Mouse (Mus musculus): ENCODE results near the gene Gcc1. TPM values are rescaled to one million over a fixed set of nuclear protein-coding genes. Genes with fewer than 3 reads are reported as not detected.

The Gcc1 gene
- total and polyA plus RNA-seq, 3 experiments, result 9.0 to 9.2 TPM; not detected in 1

DNA sequence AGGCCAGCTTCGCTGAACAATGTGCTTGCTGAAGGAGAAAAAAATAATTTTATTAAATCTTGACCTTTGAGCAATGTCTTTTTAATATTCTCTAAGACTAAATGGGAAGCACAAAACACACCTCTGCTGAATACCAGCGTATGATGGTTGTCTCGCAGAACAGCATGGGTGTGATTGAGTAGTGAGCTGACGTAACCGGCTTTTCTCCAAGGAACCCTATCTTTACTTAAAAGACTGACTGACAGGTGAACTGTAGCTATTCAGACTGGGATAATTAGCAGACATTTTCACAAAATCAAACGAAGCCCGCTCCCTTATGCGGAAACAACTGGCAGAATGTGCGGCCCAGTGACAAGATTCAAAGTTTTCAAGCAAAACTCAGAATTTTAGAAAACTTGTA, 60.6 kb downstream of the Gcc1 start:
- Histone ChIP-seq H3K4me3 (ENCODE audit: control insufficient read depth in 1 of 2, insufficient read depth in 1 of 2, low read depth in 2 of 2, low read length in 2 of 2) (no peak overlapping the region), H3K36me3 (ENCODE audit: control insufficient read depth in 1 of 2, insufficient read depth in 2 of 2, low read length in 2 of 2) (no peaks in the 10 kb centered on the region), H3K9ac (ENCODE audit: control insufficient read depth, low read depth, low read length, poor library complexity, severe bottlenecking) (no peak overlapping the region), H3K27ac (ENCODE audit: control insufficient read depth, low read depth, low read length) (no peak overlapping the region), H3K79me2 (ENCODE audit: control insufficient read depth, insufficient read depth, low read length, poor library complexity) (no peaks in the 10 kb centered on the region), H3K9me3 (replicated peaks; ENCODE audit: insufficient read depth, low read length) (no peaks in the 10 kb centered on the region), H3K27me3 (ENCODE audit: control insufficient read depth in 1 of 2, insufficient read depth in 2 of 2, low read length in 2 of 2) (peaks cover 0 to 1% of the 10 kb centered on the region in 2 experiments; a peak in 1 of 4 replicates), H3K4me1 (ENCODE audit: control insufficient read depth in 1 of 2, insufficient read depth in 2 of 2, low read length in 2 of 2) (no peaks in the 10 kb centered on the region)
- no peak for TF ChIP-seq JUND (IDR thresholded peaks at IDR 0.05; ENCODE audit: low read depth, low read length)
- no peak for TF ChIP-seq SIN3A (IDR thresholded peaks at IDR 0.05; ENCODE audit: low read length)
- TF ChIP-seq EP300 (IDR thresholded peaks at IDR 0.05; ENCODE audit: low read depth in 1 of 2, low read length in 2 of 2), result no peak
- no peak for TF ChIP-seq RAD21 (IDR thresholded peaks at IDR 0.05; ENCODE audit: low read depth, low read length)
- no peak for TF ChIP-seq ETS1 (IDR thresholded peaks at IDR 0.05; ENCODE audit: low read depth, low read length)
- no peak for TF ChIP-seq CHD2 (IDR thresholded peaks at IDR 0.05; ENCODE audit: low read length)
- TF ChIP-seq ELF1 (IDR thresholded peaks at IDR 0.05; ENCODE audit: low read depth, low read length), result no peak
- no peak for TF ChIP-seq MYB (IDR thresholded peaks at IDR 0.05; ENCODE audit: low read depth, low read length)
- no peak for TF ChIP-seq POLR2AphosphoS5 (IDR thresholded peaks at IDR 0.05; ENCODE audit: borderline replicate concordance, low read depth, low read length)
- TF ChIP-seq RCOR1 (IDR thresholded peaks at IDR 0.05; ENCODE audit: low read depth, low read length), result no peak
- TF ChIP-seq CHD1 (IDR thresholded peaks at IDR 0.05; ENCODE audit: low read depth, low read length), result no peak
- no peak for TF ChIP-seq KAT2A (conservative IDR thresholded peaks at IDR 0.05; ENCODE audit: low read depth, low read length)
- TF ChIP-seq ZNF384 (IDR thresholded peaks at IDR 0.05; ENCODE audit: low read depth, low read length), result no peak
- TF ChIP-seq ZKSCAN1 (IDR thresholded peaks at IDR 0.05; ENCODE audit: low read depth, low read length), result no peak
- no peak for TF ChIP-seq MYC (IDR thresholded peaks at IDR 0.05; ENCODE audit: low read depth, low read length)
- no peak for DNase-seq (ENCODE audit: low read depth, low spot score)

Other genes starting within 250 kb of the Gcc1 start
- 36.3 and 43.2 TPM in 2 replicates for gene Zfp800, start 30.4 kb downstream of the Gcc1 start, total RNA-seq (2012; rRNA removed)
- gene Zfp800, start 30.4 kb downstream of the Gcc1 start, polyA plus RNA-seq (2012; ENCODE audit: insufficient read depth in 1 of 2, insufficient read length in 2 of 2, low read depth in 1 of 2, low replicate concordance in 2 of 2, missing spikeins in 1 of 2), result 10 to 100 TPM; 41.6 to 71.9 TPM
- gene Arf5, start 4.8 kb downstream of the Gcc1 start, total RNA-seq (2012; rRNA removed), result 89.4 and 92.8 TPM in 2 replicates
- gene Arf5, start 4.8 kb downstream of the Gcc1 start, polyA plus RNA-seq (2012; ENCODE audit: insufficient read depth in 1 of 2, insufficient read length in 2 of 2, low read depth in 1 of 2, low replicate concordance in 2 of 2, missing spikeins in 1 of 2), result 100 to 1,000 TPM in 1 of 2 experiments, not detected in 1; 292 TPM
- not detected in 2 replicates for gene Fscn3, start 601 bp downstream of the Gcc1 start, total RNA-seq (2012; rRNA removed)
- gene Fscn3, start 601 bp downstream of the Gcc1 start, polyA plus RNA-seq (2012; ENCODE audit: insufficient read depth in 1 of 2, insufficient read length in 2 of 2, low read depth in 1 of 2, low replicate concordance in 2 of 2, missing spikeins in 1 of 2), result not detected
- not detected in 2 replicates for gene Pax4, start 21.0 kb upstream of the Gcc1 start, total RNA-seq (2012; rRNA removed)
- not detected for gene Pax4, start 21.0 kb upstream of the Gcc1 start, polyA plus RNA-seq (2012; ENCODE audit: insufficient read depth in 1 of 2, insufficient read length in 2 of 2, low read depth in 1 of 2, low replicate concordance in 2 of 2, missing spikeins in 1 of 2)
- gene Snd1, start 46.7 kb upstream of the Gcc1 start, total RNA-seq (2012; rRNA removed), result 192 and 217 TPM in 2 replicates
- 100 to 1,000 TPM in 1 of 2 experiments, not detected in 1; 280 TPM for gene Snd1, start 46.7 kb upstream of the Gcc1 start, polyA plus RNA-seq (2012; ENCODE audit: insufficient read depth in 1 of 2, insufficient read length in 2 of 2, low read depth in 1 of 2, low replicate concordance in 2 of 2, missing spikeins in 1 of 2)

Data from MEL (cell line).